Mouse (Mus musculus) frontal cortex, postnatal 36 days (tissue): Measurements from ENCODE around the gene Gnat2.

Experiments used
- DNase-seq, 2 experiments: peaks; one replicate each; pipeline ENCODE4 v3.0.0; 2022; ENCODE audit warnings: low spot score in 2 of 2

Gnat2 gene

GRCm38 (mm10) chr3:108084767-108085270 is 7.8 kb upstream of the Gnat2 start:
- DNase-seq = no peak

DNA sequence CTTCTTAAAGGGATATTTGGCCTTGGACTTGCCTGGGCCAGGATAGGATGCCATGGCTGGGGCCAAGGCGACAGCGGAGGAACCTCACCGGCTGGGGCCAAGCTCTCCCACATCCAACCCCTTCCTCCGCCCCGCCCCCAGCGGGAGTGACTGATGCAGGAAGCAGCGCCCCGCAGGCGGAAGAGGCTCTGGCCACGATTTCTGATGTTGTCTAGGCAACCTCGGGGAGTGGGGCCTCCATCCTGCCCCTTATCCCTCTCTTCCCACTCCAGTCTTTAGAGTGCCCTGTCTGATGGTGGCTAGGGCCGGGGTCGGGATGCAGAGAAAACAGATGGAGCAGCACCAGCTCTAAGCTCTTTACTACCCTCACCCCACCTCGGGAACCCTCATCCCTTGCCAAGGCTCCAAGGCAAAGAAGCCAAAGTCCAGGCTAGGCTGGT is 7.3 kb upstream of the Gnat2 start:
- peak; percentile 87 to 90 for DNase-seq

DNA sequence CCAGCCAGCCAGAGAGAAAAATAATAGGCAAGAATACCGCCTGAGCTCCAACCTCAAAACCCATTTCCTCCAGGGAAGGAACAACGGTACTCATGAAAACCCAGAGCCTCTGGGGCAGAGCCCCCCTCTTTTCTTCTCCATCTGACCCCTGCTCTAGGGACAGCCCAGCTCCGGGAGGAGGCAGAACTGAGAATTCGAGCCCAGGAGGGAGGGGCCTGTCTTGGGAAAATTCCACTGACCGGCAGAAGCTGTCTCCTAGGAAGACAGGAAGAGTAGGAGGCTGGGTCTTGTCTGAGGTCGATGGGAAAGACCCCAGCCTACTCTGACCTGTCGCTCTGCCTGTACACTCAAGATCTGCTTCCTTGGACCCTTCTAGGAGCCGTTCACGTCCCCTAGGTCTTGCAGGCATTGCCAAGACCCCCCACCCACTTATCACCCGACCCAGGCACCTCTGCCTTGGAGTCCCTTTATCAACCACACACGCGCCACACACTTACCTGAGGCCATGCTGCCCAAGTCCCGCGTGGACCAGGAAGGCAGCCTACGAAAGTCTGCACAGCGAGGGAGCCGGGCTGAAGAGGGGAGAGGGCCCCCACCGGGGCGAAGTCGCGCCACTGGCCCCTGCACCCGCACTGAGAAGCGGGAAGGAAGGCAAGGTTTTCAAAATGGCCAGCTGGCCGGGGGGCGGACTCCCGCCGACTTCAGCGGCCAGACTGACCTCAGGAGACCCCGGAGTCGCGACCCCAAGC is 6.7 kb upstream of the Gnat2 start:
- DNase-seq = peak in 1 of 2 experiments; percentile 69

GRCm38 (mm10) chr3:108086470-108086979 is 6.1 kb upstream of the Gnat2 start, which contains the start of gene Ampd2:
TSS of gene Ampd2 (minus strand) at chr3:108086651.
- DNase-seq = no peak

GRCm38 (mm10) chr3:108087329-108087728 is 5.3 kb upstream of the Gnat2 start:
- DNase-seq = no peak

DNA sequence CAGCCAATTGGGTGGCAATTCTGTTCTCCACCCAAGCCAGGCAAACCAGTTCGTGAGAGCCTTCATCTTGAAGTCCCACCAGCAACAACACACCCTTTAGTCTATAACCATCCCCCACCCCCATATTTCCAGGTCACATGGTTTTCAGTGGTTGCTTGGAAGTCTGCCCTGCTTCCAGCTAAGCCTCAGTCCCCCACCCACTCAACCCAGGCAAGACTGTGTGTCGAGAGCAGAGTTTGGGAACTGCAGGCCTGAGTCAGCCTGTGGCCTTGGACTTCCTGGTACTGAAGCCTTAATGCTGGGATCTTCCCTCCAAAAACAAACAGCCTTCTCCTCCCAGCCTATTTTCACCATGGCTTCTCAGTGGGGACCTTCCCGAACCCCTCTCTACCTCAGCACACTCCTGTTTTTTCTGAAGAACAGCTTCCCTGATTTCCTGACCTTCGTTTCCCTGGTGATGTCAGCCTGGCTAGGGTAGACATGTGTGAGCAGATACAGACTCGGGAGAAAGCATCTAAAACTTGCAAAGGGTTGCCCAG is 3.7 kb upstream of the Gnat2 start:
- no peak for DNase-seq

GRCm38 (mm10) chr3:108089916-108090315 is 2.7 kb upstream of the Gnat2 start:
- DNase-seq = no peak

DNA sequence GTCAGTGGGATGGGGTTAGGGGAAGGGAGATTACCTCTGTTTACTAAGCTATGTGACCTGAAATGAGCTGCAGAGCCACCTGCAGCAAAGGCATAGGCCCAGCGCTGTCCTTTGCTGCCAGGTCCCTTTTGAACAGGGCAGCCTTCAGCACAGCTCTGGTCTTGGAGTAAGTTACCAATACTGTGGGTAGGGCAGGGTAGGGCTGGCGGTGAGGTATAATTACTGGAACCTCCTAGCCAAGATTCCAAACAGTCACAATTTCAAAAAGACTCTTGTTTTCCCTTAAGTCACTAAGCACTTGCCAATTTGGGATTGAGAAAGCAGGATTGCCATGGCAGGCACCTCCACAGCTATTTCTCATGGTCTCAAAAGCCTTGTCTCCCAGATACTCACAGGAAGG is 2.0 kb upstream of the Gnat2 start:
- DNase-seq = no peak

- no peak for DNase-seq
Observed at GRCm38 (mm10) chr3:108092030-108092429, 559 bp upstream of the Gnat2 start.

DNA sequence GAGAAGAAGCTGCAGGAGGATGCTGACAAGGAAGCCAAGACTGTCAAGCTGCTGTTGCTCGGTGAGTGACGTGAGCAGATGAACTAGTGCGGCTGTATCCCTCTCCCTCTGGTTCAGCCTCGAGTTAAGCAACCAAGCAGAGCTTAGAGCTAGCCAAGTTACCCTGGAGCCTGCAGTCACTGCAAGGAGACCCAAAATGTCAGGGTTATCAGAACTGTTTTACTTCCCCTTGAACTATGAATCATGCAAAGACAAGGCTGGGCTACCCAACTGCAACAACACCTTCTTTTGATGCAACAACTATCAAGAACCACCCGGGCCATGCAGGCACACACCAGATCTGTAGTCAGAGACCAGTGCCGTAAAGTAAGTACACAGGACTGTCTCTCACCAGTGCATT is 717 bp downstream of the Gnat2 start:
- no peak for DNase-seq

GRCm38 (mm10) chr3:108094146-108094545 is 1.6 kb downstream of the Gnat2 start:
- no peak for DNase-seq

DNA sequence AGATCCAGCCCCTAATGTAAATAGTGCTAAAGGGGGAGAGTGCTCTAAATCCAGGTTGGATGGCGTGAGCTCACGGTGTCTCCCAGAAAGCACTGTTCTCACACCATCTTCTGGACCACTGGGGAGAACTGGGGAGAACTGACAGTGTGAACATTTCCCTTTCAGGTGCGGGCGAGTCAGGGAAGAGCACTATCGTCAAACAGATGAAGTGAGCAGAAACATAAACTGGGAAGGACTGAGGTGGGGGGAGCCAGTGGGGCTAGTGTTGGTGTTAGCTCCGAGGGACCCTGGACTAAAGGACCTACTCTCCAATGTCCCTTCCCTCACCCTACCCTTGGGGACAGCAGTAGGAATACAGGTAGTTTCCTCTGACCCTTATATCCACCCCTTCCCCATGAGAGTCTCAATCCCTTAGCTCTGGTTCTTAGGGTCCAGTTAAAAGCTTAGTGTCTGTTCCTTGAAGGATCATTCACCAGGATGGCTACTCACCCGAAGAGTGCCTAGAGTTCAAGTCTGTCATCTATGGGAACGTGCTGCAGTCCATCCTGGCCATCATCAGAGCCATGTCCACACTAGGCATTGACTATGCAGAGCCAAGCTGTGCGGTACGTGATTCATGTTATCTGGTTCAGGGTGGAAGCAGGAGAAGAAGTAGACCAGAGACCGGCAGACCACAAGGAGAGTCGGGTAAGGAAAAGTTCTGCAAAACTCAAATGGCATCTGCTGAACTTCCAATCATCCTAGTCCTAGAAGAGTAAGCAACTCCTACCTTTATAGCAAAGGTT is 2.6 kb downstream of the Gnat2 start:
- no peak for DNase-seq

DNA sequence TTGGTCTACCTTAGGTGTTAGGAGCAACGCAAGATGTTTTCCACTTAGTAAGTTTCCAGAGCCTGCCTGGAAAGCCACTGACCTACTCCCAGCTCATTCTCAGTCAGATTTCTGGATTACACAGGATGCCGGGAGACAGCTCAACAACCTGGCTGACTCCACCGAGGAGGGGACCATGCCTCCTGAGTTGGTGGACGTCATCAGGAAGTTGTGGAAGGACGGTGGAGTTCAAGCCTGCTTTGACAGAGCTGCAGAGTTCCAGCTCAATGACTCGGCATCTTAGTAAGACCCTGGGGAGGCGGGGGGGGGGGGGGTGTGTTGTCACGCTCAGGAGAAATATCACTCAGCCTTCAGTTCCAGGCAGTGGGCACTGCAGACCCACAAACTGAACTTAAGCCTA is 3.6 kb downstream of the Gnat2 start:
- DNase-seq = no peak

DNA sequence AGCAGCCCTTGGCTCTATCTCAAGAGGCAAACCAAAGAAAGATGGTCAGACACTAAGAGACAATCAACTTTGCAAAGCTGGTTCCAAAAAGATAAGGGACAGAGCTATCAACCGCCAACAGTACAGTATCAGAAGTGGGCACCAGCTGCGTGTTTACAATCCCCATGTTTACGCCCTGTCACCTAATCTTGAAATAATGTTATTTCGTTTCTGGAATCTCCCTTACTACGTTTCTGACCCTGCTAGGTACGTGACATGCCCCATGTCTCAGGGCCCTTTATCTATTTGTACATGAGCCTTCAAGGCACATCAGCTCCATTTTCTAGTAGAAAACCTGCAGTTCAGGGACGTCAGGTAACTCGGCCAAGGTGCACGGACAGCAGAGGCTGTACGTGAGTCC is 4.1 kb downstream of the Gnat2 start:
- no peak for DNase-seq

GRCm38 (mm10) chr3:108097656-108098055 is 5.1 kb downstream of the Gnat2 start:
- no peak for DNase-seq

DNA sequence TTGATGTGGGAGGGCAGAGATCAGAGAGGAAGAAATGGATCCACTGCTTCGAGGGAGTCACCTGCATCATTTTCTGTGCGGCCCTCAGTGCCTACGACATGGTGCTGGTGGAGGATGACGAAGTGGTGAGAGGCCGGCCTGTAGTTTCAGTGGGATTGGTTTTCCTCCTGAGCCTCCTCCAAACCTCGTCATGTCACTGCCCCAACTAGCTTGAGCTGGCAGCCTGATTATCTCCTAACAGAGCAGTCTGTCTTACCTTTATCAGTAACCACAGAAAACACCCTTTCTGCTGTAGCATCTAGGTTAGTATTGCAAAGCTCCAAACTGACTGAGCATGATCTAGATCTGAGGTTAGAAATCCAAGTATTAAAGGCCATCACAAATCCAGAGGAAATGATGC is 5.7 kb downstream of the Gnat2 start:
- DNase-seq = no peak

DNA sequence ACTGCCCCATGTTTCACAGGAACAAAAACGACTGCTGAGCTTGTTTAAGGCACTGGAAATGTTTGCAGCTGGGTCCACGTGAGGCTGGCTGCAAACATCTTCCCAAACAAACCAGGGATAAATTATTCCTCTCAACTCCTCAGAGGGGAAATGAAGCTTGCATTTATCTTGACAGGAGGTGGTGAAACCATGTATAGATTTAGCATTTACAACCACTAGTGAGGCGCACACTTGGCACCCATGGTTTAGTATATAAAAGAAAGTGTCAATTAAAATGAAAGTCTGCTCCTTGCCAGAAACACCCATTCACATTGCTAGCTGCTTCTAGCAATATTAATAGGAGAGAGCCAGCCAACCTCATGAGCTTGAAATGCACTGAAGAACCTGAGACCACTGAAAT is 9.0 kb downstream of the Gnat2 start:
- DNase-seq = no peak

- DNase-seq = no peak
Observed at GRCm38 (mm10) chr3:108102075-108102474, 9.5 kb downstream of the Gnat2 start.

- DNase-seq = no peak
Observed at GRCm38 (mm10) chr3:108105281-108105680, 12.7 kb downstream of the Gnat2 start.

DNA sequence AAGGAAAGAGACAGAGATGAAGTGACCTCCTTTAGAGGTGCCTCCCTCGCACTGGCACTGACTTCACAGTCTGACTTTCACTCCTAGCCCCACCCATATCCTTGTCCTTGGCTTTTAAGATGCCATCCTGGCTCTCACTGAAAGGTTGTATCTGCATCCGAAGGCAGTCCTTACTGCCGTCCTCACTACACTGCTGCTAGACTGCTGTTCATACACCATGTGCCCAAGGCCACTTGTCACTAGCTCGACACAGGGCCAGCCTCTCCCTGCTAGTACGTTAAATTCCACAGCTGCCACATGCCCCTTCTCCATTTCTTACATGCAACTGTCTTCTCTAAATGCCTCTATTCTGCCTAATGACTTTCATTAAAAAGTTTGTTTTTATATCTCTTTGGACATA is 18.7 kb downstream of the Gnat2 start:
- DNase-seq = no peak

DNA sequence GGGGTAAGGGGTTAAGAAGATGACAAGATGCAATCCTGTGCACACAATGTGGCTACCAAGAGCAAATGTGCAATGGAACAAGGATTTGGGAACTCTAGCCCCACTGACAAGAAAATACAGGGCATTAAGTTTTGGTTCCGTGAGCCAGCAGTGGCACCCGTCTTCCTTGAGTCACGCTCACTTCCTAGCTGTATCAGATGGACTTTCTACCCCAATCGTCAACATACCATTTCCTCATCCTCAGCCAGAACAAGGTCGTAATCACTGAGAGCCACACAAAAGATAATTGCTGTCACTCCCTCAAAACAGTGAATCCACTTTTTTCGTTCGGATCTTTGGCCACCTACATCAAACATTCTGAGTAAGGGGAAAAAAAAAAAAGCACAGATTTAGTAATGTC is 19.7 kb downstream of the Gnat2 start:
- DNase-seq = no peak

DNA sequence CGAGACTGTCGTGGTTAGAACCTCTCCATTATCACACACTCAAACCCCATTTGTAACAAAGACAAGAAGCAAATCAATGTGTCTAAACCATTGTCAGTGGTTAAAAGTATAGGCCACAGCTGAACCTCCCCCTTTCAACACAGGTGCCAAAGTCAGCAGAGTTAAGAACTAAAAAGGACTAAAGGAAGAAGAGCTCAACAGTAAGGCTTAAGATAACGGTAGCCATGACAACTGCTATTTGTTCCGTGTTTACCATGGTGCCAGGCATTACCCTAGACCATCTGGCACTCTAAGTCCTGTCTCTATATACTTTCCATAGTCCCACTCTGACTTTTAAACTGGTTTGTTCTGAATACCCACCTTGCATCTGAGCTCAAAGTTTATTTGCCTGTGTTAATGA is 20.1 kb downstream of the Gnat2 start:
- DNase-seq = no peak
